8 mouse cellular contexts compared by ENCODE assay signal in genomic region chr7:110122565-110123422, GRCm38 (mm10). TPM values are rescaled to one million over a fixed set of nuclear protein-coding genes. Genes with fewer than 3 reads are reported as not detected.
DNase-seq lines count a peak whose midpoint lies in the region; ATAC-seq lines count a peak whose summit lies in the region.

No protein-coding gene starts in this region.

- H3K27me3 ChIP-seq in intestine, embryonic 16.5 days (replicated peaks; ENCODE audit: control insufficient read depth, insufficient read depth, low read length) = no peaks in the 10 kb centered on the region
- H3K27me3 ChIP-seq in limb, embryonic 10.5 days (ENCODE audit: low read depth, poor library complexity, severe bottlenecking) = no peaks in the 10 kb centered on the region
- H3K27me3 ChIP-seq in midbrain, embryonic 11.5 days (ENCODE audit: control insufficient read depth, insufficient read depth, low read length) = no peaks in the 10 kb centered on the region

- H3K9ac ChIP-seq in intestine, embryonic 16.5 days (ENCODE audit: low read depth, low read length) = peak overlapping the region; percentile 92
- peak overlapping the region; percentile 94 for H3K9ac ChIP-seq in midbrain, embryonic 11.5 days (ENCODE audit: low read length)

- peak overlapping the region; percentile 96 for H3K27ac ChIP-seq in intestine, embryonic 16.5 days (ENCODE audit: low read length)
- H3K27ac ChIP-seq in limb, embryonic 10.5 days = peak overlapping the region; percentile 97
- H3K27ac ChIP-seq in midbrain, embryonic 11.5 days (ENCODE audit: low read depth, low read length) = peak overlapping the region; percentile 88

- H3K4me2 ChIP-seq in intestine, embryonic 16.5 days (ENCODE audit: low read depth, low read length) = peak overlapping the region; percentile 61
- peak overlapping the region; percentile 69 for H3K4me2 ChIP-seq in midbrain, embryonic 11.5 days

- peak; percentile 61 to 67 for DNase-seq in urinary bladder, adult 18-20 months (ENCODE audit: low spot score in 2 of 2)
- DNase-seq in urinary bladder, postnatal 10 days (ENCODE audit: low spot score) = no peak
- DNase-seq in embryo, embryonic 11.5 days (ENCODE audit: low read depth, low spot score) = peak; percentile 43
- DNase-seq in gastrocnemius, postnatal 4 days (ENCODE audit: low spot score in 2 of 2) = peak; percentile 37 to 73
- peak; percentile 56 for DNase-seq in limb, embryonic 10.5 days (ENCODE audit: low spot score)
- DNase-seq in midbrain, embryonic 11.5 days (ENCODE audit: low spot score, missing footprints) = peak; percentile 94
- DNase-seq in spleen, postnatal 4 days (ENCODE audit: low spot score in 2 of 2) = peak; percentile 63 to 82

- H3K4me1 ChIP-seq in intestine, embryonic 16.5 days (ENCODE audit: control insufficient read depth, insufficient read depth, low read length) = peaks cover 8% of the 10 kb centered on the region; the same call in 1 of the 2 replicates
- H3K4me1 ChIP-seq in limb, embryonic 10.5 days = peaks cover 20% of the 10 kb centered on the region
- H3K4me1 ChIP-seq in midbrain, embryonic 11.5 days (ENCODE audit: control insufficient read depth, insufficient read depth, low read length) = peaks cover 11% of the 10 kb centered on the region

- H3K4me3 ChIP-seq in intestine, embryonic 16.5 days (ENCODE audit: low read length) = peak overlapping the region; percentile 99
- H3K4me3 ChIP-seq in limb, embryonic 10.5 days = peak overlapping the region; percentile 96
- H3K4me3 ChIP-seq in midbrain, embryonic 11.5 days (ENCODE audit: low read depth, low read length) = peak overlapping the region; percentile 98

- peak; percentile 6 for ATAC-seq in intestine, embryonic 16.5 days
- ATAC-seq in midbrain, embryonic 11.5 days (ENCODE audit: low FRiP score) = peak; percentile 8

- H3K36me3 ChIP-seq in intestine, embryonic 16.5 days (ENCODE audit: control insufficient read depth, insufficient read depth, low read length) = no peaks in the 10 kb centered on the region
- H3K36me3 ChIP-seq in limb, embryonic 10.5 days = peaks cover 32% of the 10 kb centered on the region
- H3K36me3 ChIP-seq in midbrain, embryonic 11.5 days (ENCODE audit: control insufficient read depth, insufficient read depth, low read length) = peaks cover 5% of the 10 kb centered on the region; the same call in 1 of the 2 replicates

- WGBS in intestine, embryonic 16.5 days = under 1% methylated on average over 74 of the region's 74 CpGs
- under 1% methylated on average over 74 of the region's 74 CpGs for WGBS in limb, embryonic 10.5 days
- under 1% methylated on average over 64 of the region's 74 CpGs for WGBS in midbrain, embryonic 11.5 days

- no peaks in the 10 kb centered on the region for H3K9me3 ChIP-seq in intestine, embryonic 16.5 days (ENCODE audit: control insufficient read depth, low read length)
- H3K9me3 ChIP-seq in limb, embryonic 10.5 days (replicated peaks) = no peaks in the 10 kb centered on the region
- no peaks in the 10 kb centered on the region for H3K9me3 ChIP-seq in midbrain, embryonic 11.5 days (ENCODE audit: control insufficient read depth, low read length)

RNA-seq across cellular contexts. Expression of gene Wee1, which starts 0.9 kb away (rescaled TPM):
- total RNA-seq in gastrocnemius, postnatal 4 days (2021) = 10 to 100 TPM; 11.9 to 13.5 TPM
- 14.3 and 16.6 TPM in 2 replicates for polyA plus RNA-seq in intestine, embryonic 16.5 days (2015; fragmentation: Nextera tagmentation; extraction: Ambion mirVana)
- 33.0 and 34.8 TPM in 2 replicates for polyA plus RNA-seq in limb, embryonic 10.5 days (2016; fragmentation: Nextera tagmentation; extraction: Ambion mirVana)
- 31.2 and 32.6 TPM in 2 replicates for polyA plus RNA-seq in midbrain, embryonic 11.5 days (2014; fragmentation: Nextera tagmentation; extraction: Ambion mirVana)
